Mouse (Mus musculus): ENCODE data around the gene Pctp. TPM values are rescaled to one million over a fixed set of nuclear protein-coding genes. Genes with fewer than 3 reads are reported as not detected.
A peak's percentile ranks its signal among the peaks of the same experiment; 100 is the strongest.

Gene Pctp
- polyA plus RNA-seq, 1 experiment, result 2.3 TPM

GRCm38 (mm10) chr11:90032807-90033206, 30.1 kb upstream of the Pctp start:
- H3K27me3 ChIP-seq (replicated peaks), result peaks cover 52% of the 10 kb centered on the region
- TF ChIP-seq GATA1 (IDR thresholded peaks at IDR 0.05; ENCODE audit: borderline replicate concordance, low read length) (no peak), FLI1 (IDR thresholded peaks at IDR 0.05; ENCODE audit: low read length) (no peak)

GRCm38 (mm10) chr11:90031076-90031475, 28.4 kb upstream of the Pctp start:
- H3K4me3 ChIP-seq (replicated peaks), result no peak overlapping the region
- peaks cover 3% of the 10 kb centered on the region; the same call in 1 of the 2 replicates for H3K4me1 ChIP-seq
- H3K27me3 ChIP-seq (replicated peaks), result peaks cover 57% of the 10 kb centered on the region
- H3K9me3 ChIP-seq, result peaks cover 6% of the 10 kb centered on the region; the same call in 1 of the 2 replicates
- TF ChIP-seq GATA1 (IDR thresholded peaks at IDR 0.05; ENCODE audit: borderline replicate concordance, low read length), result no peak
- H3K36me3 ChIP-seq (replicated peaks; ENCODE audit: low read length), result no peaks in the 10 kb centered on the region

More at GRCm38 (mm10) chr11:90032807-90033206, 30.1 kb upstream of the Pctp start:
- no peaks in the 10 kb centered on the region for H3K36me3 ChIP-seq (replicated peaks; ENCODE audit: low read length)
- H3K9me3 ChIP-seq, result peaks cover 12% of the 10 kb centered on the region
- H3K4me1 ChIP-seq, result peaks cover 3% of the 10 kb centered on the region; the same call in 1 of the 2 replicates
- H3K4me3 ChIP-seq (replicated peaks), result no peak overlapping the region

DNA sequence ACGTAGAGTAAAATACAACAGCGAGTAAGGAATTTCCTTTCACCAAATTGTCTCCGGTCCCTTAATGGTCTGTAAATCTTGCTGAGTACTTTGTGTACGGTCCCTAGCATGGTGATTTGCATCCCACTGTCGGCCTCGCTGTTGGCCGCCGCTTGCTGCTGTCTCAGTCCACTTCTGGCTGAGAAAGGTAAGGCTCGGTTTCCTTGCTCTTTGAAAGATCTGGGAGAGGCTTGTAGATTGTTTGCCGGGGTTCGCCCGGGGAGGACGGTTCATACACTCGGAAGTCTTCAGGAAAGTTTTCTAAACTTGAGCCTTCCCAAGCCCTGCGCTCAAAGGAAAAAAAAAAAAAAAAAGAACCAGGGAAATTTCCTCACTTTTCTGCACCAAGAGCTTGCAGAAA, 27.9 kb upstream of the Pctp start:
- H3K36me3 ChIP-seq (replicated peaks; ENCODE audit: low read length), result no peaks in the 10 kb centered on the region
- TF ChIP-seq FLI1 (IDR thresholded peaks at IDR 0.05; ENCODE audit: low read length), result no peak
- TF ChIP-seq GATA1 (IDR thresholded peaks at IDR 0.05; ENCODE audit: borderline replicate concordance, low read length), result no peak
- H3K4me1 ChIP-seq, result peaks cover 3% of the 10 kb centered on the region; the same call in 1 of the 2 replicates
- H3K4me3 ChIP-seq (replicated peaks), result peak overlapping the region; percentile 75
- H3K27me3 ChIP-seq (replicated peaks), result peaks cover 60% of the 10 kb centered on the region
- peaks cover 3% of the 10 kb centered on the region; the same call in 1 of the 2 replicates for H3K9me3 ChIP-seq

GRCm38 (mm10) chr11:90029841-90030398, 27.2 kb upstream of the Pctp start, which contains the start of gene Tmem100:
Tmem100 (plus strand) TSS chr11:90030348.
- Histone ChIP-seq H3K36me3 (replicated peaks; ENCODE audit: low read length) (no peaks in the 10 kb centered on the region), H3K9me3 (no peaks in the 10 kb centered on the region), H3K4me3 (replicated peaks) (peak within 1 kb of the TSS; percentile 75), H3K4me1 (peaks cover 3% of the 10 kb centered on the region; the same call in 1 of the 2 replicates), H3K27me3 (replicated peaks) (peaks cover 55% of the 10 kb centered on the region)
- TF ChIP-seq FLI1 (IDR thresholded peaks at IDR 0.05; ENCODE audit: low read length) (no peak), GATA1 (IDR thresholded peaks at IDR 0.05; ENCODE audit: borderline replicate concordance, low read length) (no peak)

GRCm38 (mm10) chr11:90029354-90029753, 26.7 kb upstream of the Pctp start:
- Histone ChIP-seq H3K4me3 (replicated peaks) (peak overlapping the region; percentile 11), H3K4me1 (peaks cover 3% of the 10 kb centered on the region; the same call in 1 of the 2 replicates), H3K36me3 (replicated peaks; ENCODE audit: low read length) (no peaks in the 10 kb centered on the region), H3K27me3 (replicated peaks) (peaks cover 52% of the 10 kb centered on the region), H3K9me3 (no peaks in the 10 kb centered on the region)
- no peak for TF ChIP-seq GATA1 (IDR thresholded peaks at IDR 0.05; ENCODE audit: borderline replicate concordance, low read length)
- TF ChIP-seq FLI1 (IDR thresholded peaks at IDR 0.05; ENCODE audit: low read length), result no peak

- no peak for TF ChIP-seq GATA1 (IDR thresholded peaks at IDR 0.05; ENCODE audit: borderline replicate concordance, low read length)
- no peak for TF ChIP-seq FLI1 (IDR thresholded peaks at IDR 0.05; ENCODE audit: low read length)
- Histone ChIP-seq H3K36me3 (replicated peaks; ENCODE audit: low read length) (no peaks in the 10 kb centered on the region), H3K27me3 (replicated peaks) (peaks cover 52% of the 10 kb centered on the region), H3K4me1 (peaks cover 3% of the 10 kb centered on the region; the same call in 1 of the 2 replicates), H3K4me3 (replicated peaks) (no peak overlapping the region), H3K9me3 (no peaks in the 10 kb centered on the region)
These were observed 26.1 kb upstream of the Pctp start for GRCm38 (mm10) chr11:90028746-90029145.

GRCm38 (mm10) chr11:90027216-90027615, 24.5 kb upstream of the Pctp start:
- H3K36me3 ChIP-seq (replicated peaks; ENCODE audit: low read length), result no peaks in the 10 kb centered on the region

GRCm38 (mm10) chr11:90026802-90027174, 24.1 kb upstream of the Pctp start:
- Histone ChIP-seq H3K4me1 (peaks cover 3% of the 10 kb centered on the region; the same call in 1 of the 2 replicates), H3K9me3 (no peaks in the 10 kb centered on the region), H3K27me3 (replicated peaks) (peaks cover 42% of the 10 kb centered on the region), H3K36me3 (replicated peaks; ENCODE audit: low read length) (no peaks in the 10 kb centered on the region), H3K4me3 (replicated peaks) (no peak overlapping the region)
- TF ChIP-seq FLI1 (IDR thresholded peaks at IDR 0.05; ENCODE audit: low read length), result no peak

More at GRCm38 (mm10) chr11:90027216-90027615, 24.5 kb upstream of the Pctp start:
- H3K9me3 ChIP-seq, result no peaks in the 10 kb centered on the region
- TF ChIP-seq GATA1 (IDR thresholded peaks at IDR 0.05; ENCODE audit: borderline replicate concordance, low read length) (no peak), FLI1 (IDR thresholded peaks at IDR 0.05; ENCODE audit: low read length) (no peak)
- H3K27me3 ChIP-seq (replicated peaks), result peaks cover 47% of the 10 kb centered on the region
- H3K4me1 ChIP-seq, result peaks cover 3% of the 10 kb centered on the region; the same call in 1 of the 2 replicates
- H3K4me3 ChIP-seq (replicated peaks), result no peak overlapping the region

GRCm38 (mm10) chr11:90025891-90026801, 23.5 kb upstream of the Pctp start:
- Histone ChIP-seq H3K4me1 (peaks cover 3% of the 10 kb centered on the region; the same call in 1 of the 2 replicates), H3K27me3 (replicated peaks) (peaks cover 36% of the 10 kb centered on the region)
- TF ChIP-seq FLI1 (IDR thresholded peaks at IDR 0.05; ENCODE audit: low read length) (no peak), GATA1 (IDR thresholded peaks at IDR 0.05; ENCODE audit: borderline replicate concordance, low read length) (no peak)

DNA sequence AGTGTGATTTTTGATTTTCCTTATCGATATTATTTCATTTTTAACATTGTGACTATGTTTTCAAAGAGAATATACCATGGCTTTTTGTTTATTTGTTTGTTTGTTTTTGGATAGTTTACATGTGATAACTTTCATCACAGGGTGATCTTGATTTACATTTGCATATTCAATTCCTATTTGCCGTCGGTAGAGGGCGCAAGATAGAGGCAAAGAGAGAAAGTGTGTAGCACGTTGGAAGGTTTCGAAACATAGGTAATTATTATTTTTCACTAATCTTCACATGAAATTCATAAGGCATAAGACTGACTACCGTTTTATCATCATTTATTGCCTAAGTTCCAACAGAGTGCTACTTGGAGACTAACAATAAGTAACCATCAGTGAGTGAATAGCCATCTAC, 16.5 kb upstream of the Pctp start:
- no peaks in the 10 kb centered on the region for H3K9me3 ChIP-seq
- TF ChIP-seq FLI1 (IDR thresholded peaks at IDR 0.05; ENCODE audit: low read length), result no peak
- TF ChIP-seq GATA1 (IDR thresholded peaks at IDR 0.05; ENCODE audit: borderline replicate concordance, low read length), result no peak
- no peaks in the 10 kb centered on the region for H3K4me1 ChIP-seq
- H3K4me3 ChIP-seq (replicated peaks), result no peak overlapping the region
- H3K27me3 ChIP-seq (replicated peaks), result peaks cover 12% of the 10 kb centered on the region
- no peaks in the 10 kb centered on the region for H3K36me3 ChIP-seq (replicated peaks; ENCODE audit: low read length)

More at GRCm38 (mm10) chr11:90025891-90026801, 23.5 kb upstream of the Pctp start:
- no peaks in the 10 kb centered on the region for H3K9me3 ChIP-seq
- H3K4me3 ChIP-seq (replicated peaks), result no peak overlapping the region
- no peaks in the 10 kb centered on the region for H3K36me3 ChIP-seq (replicated peaks; ENCODE audit: low read length)

Measured in megakaryocyte, embryonic 14.5 days (primary cell).